Mouse (Mus musculus): ENCODE measurements around the gene Cdkn2d. TPM values are rescaled to one million over a fixed set of nuclear protein-coding genes. Genes with fewer than 3 reads are reported as not detected.

Cdkn2d gene
- polyA plus RNA-seq, 1 experiment from 2014 or later, result 72.0 TPM

- peak; percentile 76 for ATAC-seq (ENCODE audit: low FRiP score)
Measured at GRCm38 (mm10) chr9:21287571-21288402, 3.4 kb downstream of the Cdkn2d start, which contains the start of gene Kri1. Gene Kri1 (minus strand): TSS chr9:21287969.

GRCm38 (mm10) chr9:21286753-21287152 lies 4.5 kb downstream of the Cdkn2d start:
- 63% methylated on average over 3 of the region's 3 CpGs for WGBS
- Histone ChIP-seq H3K4me1 (peaks cover 32% of the 10 kb centered on the region), H3K27ac (no peak overlapping the region), H3K9me3 (replicated peaks) (no peaks in the 10 kb centered on the region), H3K4me2 (replicated peaks) (peak overlapping the region; percentile 71), H3K4me3 (peak overlapping the region; percentile 81), H3K36me3 (peaks cover 28% of the 10 kb centered on the region), H3K27me3 (no peaks in the 10 kb centered on the region), H3K9ac (peak overlapping the region; percentile 78; the same call in 1 of the 2 replicates)
- ATAC-seq (ENCODE audit: low FRiP score), result no peak

More at GRCm38 (mm10) chr9:21287571-21288402, 3.4 kb downstream of the Cdkn2d start, which contains the start of gene Kri1:
- Histone ChIP-seq H3K4me3 (peak within 1 kb of the TSS; percentile 81), H3K36me3 (peaks cover 20% of the 10 kb centered on the region), H3K4me1 (peaks cover 32% of the 10 kb centered on the region), H3K27ac (peak within 1 kb of the TSS; percentile 85), H3K9ac (peak within 1 kb of the TSS; percentile 78), H3K27me3 (no peaks in the 10 kb centered on the region), H3K4me2 (replicated peaks) (peak within 1 kb of the TSS; percentile 71), H3K9me3 (replicated peaks) (no peaks in the 10 kb centered on the region)
- 1% methylated on average over 59 of the region's 59 CpGs for WGBS

GRCm38 (mm10) chr9:21283994-21284393 lies 7.2 kb downstream of the Cdkn2d start:
- no peaks in the 10 kb centered on the region for H3K9me3 ChIP-seq (replicated peaks)
- no peaks in the 10 kb centered on the region for H3K27me3 ChIP-seq
- peaks cover 21% of the 10 kb centered on the region for H3K4me1 ChIP-seq
- no peak overlapping the region for H3K9ac ChIP-seq
- peaks cover 53% of the 10 kb centered on the region for H3K36me3 ChIP-seq
- WGBS, result 72% methylated on average over 3 of the region's 3 CpGs
- no peak overlapping the region for H3K4me2 ChIP-seq (replicated peaks)
- no peak overlapping the region for H3K27ac ChIP-seq
- ATAC-seq (ENCODE audit: low FRiP score), result no peak
- no peak overlapping the region for H3K4me3 ChIP-seq

GRCm38 (mm10) chr9:21283591-21283990 lies 7.6 kb downstream of the Cdkn2d start:
- H3K4me3 ChIP-seq, result no peak overlapping the region
- no peaks in the 10 kb centered on the region for H3K9me3 ChIP-seq (replicated peaks)
- H3K9ac ChIP-seq, result no peak overlapping the region
- H3K27ac ChIP-seq, result no peak overlapping the region
- peaks cover 17% of the 10 kb centered on the region for H3K4me1 ChIP-seq
- no peak overlapping the region for H3K4me2 ChIP-seq (replicated peaks)
- ATAC-seq (ENCODE audit: low FRiP score), result no peak
- peaks cover 57% of the 10 kb centered on the region for H3K36me3 ChIP-seq
- WGBS, result 92% methylated on average over 5 of the region's 5 CpGs
- H3K27me3 ChIP-seq, result no peaks in the 10 kb centered on the region

GRCm38 (mm10) chr9:21277776-21278175 lies 13.4 kb downstream of the Cdkn2d start:
- H3K27me3 ChIP-seq, result no peaks in the 10 kb centered on the region
- 94% methylated on average over 5 of the region's 5 CpGs for WGBS
- peaks cover 93% of the 10 kb centered on the region for H3K36me3 ChIP-seq
- no peak overlapping the region for H3K4me3 ChIP-seq
- H3K27ac ChIP-seq, result no peak overlapping the region
- no peak for ATAC-seq (ENCODE audit: low FRiP score)
- H3K9ac ChIP-seq, result no peak overlapping the region
- no peaks in the 10 kb centered on the region for H3K9me3 ChIP-seq (replicated peaks)
- H3K4me2 ChIP-seq (replicated peaks), result no peak overlapping the region
- no peaks in the 10 kb centered on the region for H3K4me1 ChIP-seq

GRCm38 (mm10) chr9:21276307-21276706 lies 14.9 kb downstream of the Cdkn2d start:
- no peak overlapping the region for H3K4me2 ChIP-seq (replicated peaks)
- ATAC-seq (ENCODE audit: low FRiP score), result no peak
- WGBS, result 96% methylated on average over 8 of the region's 8 CpGs
- no peak overlapping the region for H3K27ac ChIP-seq
- no peak overlapping the region for H3K9ac ChIP-seq
- no peaks in the 10 kb centered on the region for H3K4me1 ChIP-seq
- H3K9me3 ChIP-seq (replicated peaks), result no peaks in the 10 kb centered on the region
- H3K4me3 ChIP-seq, result no peak overlapping the region
- H3K27me3 ChIP-seq, result no peaks in the 10 kb centered on the region
- H3K36me3 ChIP-seq, result peaks cover 96% of the 10 kb centered on the region

GRCm38 (mm10) chr9:21275727-21276126 lies 15.5 kb downstream of the Cdkn2d start:
- no peak for ATAC-seq (ENCODE audit: low FRiP score)
- H3K9me3 ChIP-seq (replicated peaks), result no peaks in the 10 kb centered on the region
- no peak overlapping the region for H3K4me2 ChIP-seq (replicated peaks)
- no peak overlapping the region for H3K27ac ChIP-seq
- no peak overlapping the region for H3K9ac ChIP-seq
- 89% methylated on average over 12 of the region's 12 CpGs for WGBS
- no peaks in the 10 kb centered on the region for H3K4me1 ChIP-seq
- no peaks in the 10 kb centered on the region for H3K27me3 ChIP-seq
- peaks cover 96% of the 10 kb centered on the region for H3K36me3 ChIP-seq
- H3K4me3 ChIP-seq, result no peak overlapping the region

GRCm38 (mm10) chr9:21275013-21275710 lies 16.0 kb downstream of the Cdkn2d start:
- no peaks in the 10 kb centered on the region for H3K27me3 ChIP-seq
- 87% methylated on average over 7 of the region's 7 CpGs for WGBS
- H3K36me3 ChIP-seq, result peaks cover 98% of the 10 kb centered on the region
- H3K4me3 ChIP-seq, result no peak overlapping the region
- no peak overlapping the region for H3K9ac ChIP-seq
- no peaks in the 10 kb centered on the region for H3K4me1 ChIP-seq
- ATAC-seq (ENCODE audit: low FRiP score), result no peak
- H3K4me2 ChIP-seq (replicated peaks), result no peak overlapping the region
- no peak overlapping the region for H3K27ac ChIP-seq
- no peaks in the 10 kb centered on the region for H3K9me3 ChIP-seq (replicated peaks)

GRCm38 (mm10) chr9:21274336-21274735 lies 16.9 kb downstream of the Cdkn2d start:
- Histone ChIP-seq H3K36me3 (peaks cover 96% of the 10 kb centered on the region), H3K4me3 (no peak overlapping the region), H3K9ac (no peak overlapping the region), H3K4me2 (replicated peaks) (no peak overlapping the region), H3K9me3 (replicated peaks) (no peaks in the 10 kb centered on the region), H3K4me1 (no peaks in the 10 kb centered on the region), H3K27ac (no peak overlapping the region), H3K27me3 (no peaks in the 10 kb centered on the region)
- 94% methylated on average over 3 of the region's 3 CpGs for WGBS
- ATAC-seq (ENCODE audit: low FRiP score), result no peak

- ATAC-seq (ENCODE audit: low FRiP score), result no peak
- H3K36me3 ChIP-seq, result peaks cover 95% of the 10 kb centered on the region
- H3K27ac ChIP-seq, result no peak overlapping the region
- no peaks in the 10 kb centered on the region for H3K9me3 ChIP-seq (replicated peaks)
- H3K27me3 ChIP-seq, result no peaks in the 10 kb centered on the region
- no peak overlapping the region for H3K4me2 ChIP-seq (replicated peaks)
- H3K4me3 ChIP-seq, result no peak overlapping the region
- H3K4me1 ChIP-seq, result no peaks in the 10 kb centered on the region
- WGBS, result 88% methylated on average over 7 of the region's 7 CpGs
- no peak overlapping the region for H3K9ac ChIP-seq
Measured at GRCm38 (mm10) chr9:21273520-21274228, 17.5 kb downstream of the Cdkn2d start.

- no peak overlapping the region for H3K4me3 ChIP-seq
- H3K36me3 ChIP-seq, result peaks cover 98% of the 10 kb centered on the region
- no peaks in the 10 kb centered on the region for H3K9me3 ChIP-seq (replicated peaks)
- no peak for ATAC-seq (ENCODE audit: low FRiP score)
- H3K4me1 ChIP-seq, result no peaks in the 10 kb centered on the region
- no peak overlapping the region for H3K4me2 ChIP-seq (replicated peaks)
- H3K9ac ChIP-seq, result no peak overlapping the region
- 86% methylated on average over 8 of the region's 8 CpGs for WGBS
- H3K27ac ChIP-seq, result no peak overlapping the region
- H3K27me3 ChIP-seq, result no peaks in the 10 kb centered on the region
Measured at GRCm38 (mm10) chr9:21273094-21273493, 18.1 kb downstream of the Cdkn2d start.

- ATAC-seq (ENCODE audit: low FRiP score), result no peak
- no peak overlapping the region for H3K4me3 ChIP-seq
- 92% methylated on average over 9 of the region's 9 CpGs for WGBS
- H3K27me3 ChIP-seq, result no peaks in the 10 kb centered on the region
- no peak overlapping the region for H3K4me2 ChIP-seq (replicated peaks)
- no peak overlapping the region for H3K9ac ChIP-seq
- H3K36me3 ChIP-seq, result peaks cover 95% of the 10 kb centered on the region
- no peak overlapping the region for H3K27ac ChIP-seq
- H3K4me1 ChIP-seq, result no peaks in the 10 kb centered on the region
- H3K9me3 ChIP-seq (replicated peaks), result no peaks in the 10 kb centered on the region
Measured at GRCm38 (mm10) chr9:21272391-21272790, 18.8 kb downstream of the Cdkn2d start.

Measured in hindbrain, embryonic 12.5 days (tissue).